Mouse (Mus musculus): Measurements from ENCODE around the gene Slc15a3. TPM values are rescaled to one million over a fixed set of nuclear protein-coding genes. Genes with fewer than 3 reads are reported as not detected.

The Slc15a3 gene
- 0.41 and 0.46 TPM in 2 replicates for polyA plus RNA-seq (2014; fragmentation: Nextera tagmentation; extraction: Ambion mirVana)

DNA sequence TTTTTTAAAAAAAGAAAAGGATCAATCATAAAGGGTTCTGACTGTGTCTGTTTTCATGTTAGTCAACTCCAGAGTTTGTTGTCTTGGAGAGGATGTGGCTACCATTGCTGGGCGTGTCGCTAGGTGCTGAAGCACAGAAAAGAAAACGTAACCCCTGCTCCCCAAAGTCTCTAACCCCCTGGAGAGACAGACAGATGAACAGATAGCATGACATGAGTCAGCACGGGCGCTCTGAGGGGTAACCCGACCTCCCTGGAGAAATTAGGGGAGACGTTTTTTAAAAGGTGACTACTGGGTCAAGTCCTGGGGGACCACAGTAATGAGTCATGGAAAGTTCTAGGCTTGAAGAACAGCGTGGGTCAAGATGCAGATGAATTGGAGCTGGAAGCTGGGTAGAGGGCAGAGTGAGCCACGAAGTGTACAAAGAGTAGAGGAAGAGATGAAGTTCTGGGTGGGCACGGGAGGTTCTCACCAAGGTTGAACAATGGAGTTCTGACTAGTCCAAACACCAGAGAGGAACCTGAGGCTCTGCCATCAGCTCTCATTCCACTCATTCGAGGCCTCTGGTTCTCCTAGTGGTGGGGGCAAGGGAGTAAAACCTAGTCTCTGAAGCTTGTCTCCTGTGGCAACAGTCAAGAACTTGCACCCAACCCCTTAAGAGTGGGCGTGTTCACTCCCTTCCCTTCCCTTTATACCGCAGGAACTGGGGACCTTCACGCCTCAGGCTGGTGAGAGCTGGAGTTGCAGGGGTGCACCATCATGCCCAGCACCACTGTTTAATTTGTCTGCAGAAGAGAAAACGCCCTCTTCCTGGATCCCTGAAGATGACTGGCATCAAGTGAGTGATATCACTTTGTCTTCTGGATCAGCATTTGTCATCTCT is at the start of gene Slc15a3:
Gene Slc15a3, plus strand, starts transcription at position 718 of the 883 bp plus-strand sequence.
- H3K36me3 ChIP-seq (ENCODE audit: insufficient read depth): no peaks in the 10 kb centered on the region
- H3K4me3 ChIP-seq (ENCODE audit: low read depth, low read length): no peak within 1 kb of the TSS
- TF ChIP-seq CTCF (IDR thresholded peaks at IDR 0.05; ENCODE audit: low read depth): no peak
- no peak for DNase-seq
- no peak within 1 kb of the TSS for H3K9ac ChIP-seq
- no peak for ATAC-seq (ENCODE audit: insufficient read depth)
- no peak within 1 kb of the TSS for H3K27ac ChIP-seq (ENCODE audit: low read depth)
- H3K27me3 ChIP-seq (ENCODE audit: insufficient read depth, low read length): no peaks in the 10 kb centered on the region; the same call in 1 of the 2 replicates
- no peak within 1 kb of the TSS for H3K4me2 ChIP-seq
- H3K4me1 ChIP-seq (ENCODE audit: insufficient read depth): no peaks in the 10 kb centered on the region
- no peaks in the 10 kb centered on the region for H3K9me3 ChIP-seq (ENCODE audit: low read depth, low read length)
- 69% methylated on average over 15 of the region's 15 CpGs for WGBS

GRCm38 (mm10) chr19:10790323-10790722 is 49.2 kb upstream of the Slc15a3 start:
- TF ChIP-seq CTCF (IDR thresholded peaks at IDR 0.05; ENCODE audit: low read depth): no peak
- no peak for DNase-seq
- H3K9me3 ChIP-seq (ENCODE audit: low read depth, low read length): no peaks in the 10 kb centered on the region
- no peak for ATAC-seq (ENCODE audit: insufficient read depth)
- no peak overlapping the region for H3K27ac ChIP-seq (ENCODE audit: low read depth)
- WGBS: 69% methylated on average over 9 of the region's 9 CpGs
- H3K9ac ChIP-seq: no peak overlapping the region
- H3K36me3 ChIP-seq (ENCODE audit: insufficient read depth): no peaks in the 10 kb centered on the region
- no peak overlapping the region for H3K4me2 ChIP-seq
- H3K27me3 ChIP-seq (ENCODE audit: insufficient read depth, low read length): no peaks in the 10 kb centered on the region
- no peak overlapping the region for H3K4me3 ChIP-seq (ENCODE audit: low read depth, low read length)
- no peaks in the 10 kb centered on the region for H3K4me1 ChIP-seq (ENCODE audit: insufficient read depth)

GRCm38 (mm10) chr19:10793044-10793443 is 46.5 kb upstream of the Slc15a3 start:
- DNase-seq (no peak), ATAC-seq (ENCODE audit: insufficient read depth) (no peak)
- Histone ChIP-seq H3K27ac (ENCODE audit: low read depth) (no peak overlapping the region), H3K4me3 (ENCODE audit: low read depth, low read length) (no peak overlapping the region), H3K4me2 (no peak overlapping the region), H3K4me1 (ENCODE audit: insufficient read depth) (no peaks in the 10 kb centered on the region), H3K36me3 (ENCODE audit: insufficient read depth) (no peaks in the 10 kb centered on the region), H3K9me3 (ENCODE audit: low read depth, low read length) (no peaks in the 10 kb centered on the region), H3K9ac (no peak overlapping the region), H3K27me3 (ENCODE audit: insufficient read depth, low read length) (no peaks in the 10 kb centered on the region)
- TF ChIP-seq CTCF (IDR thresholded peaks at IDR 0.05; ENCODE audit: low read depth): no peak
- 55% methylated on average over 3 of the region's 3 CpGs for WGBS

DNA sequence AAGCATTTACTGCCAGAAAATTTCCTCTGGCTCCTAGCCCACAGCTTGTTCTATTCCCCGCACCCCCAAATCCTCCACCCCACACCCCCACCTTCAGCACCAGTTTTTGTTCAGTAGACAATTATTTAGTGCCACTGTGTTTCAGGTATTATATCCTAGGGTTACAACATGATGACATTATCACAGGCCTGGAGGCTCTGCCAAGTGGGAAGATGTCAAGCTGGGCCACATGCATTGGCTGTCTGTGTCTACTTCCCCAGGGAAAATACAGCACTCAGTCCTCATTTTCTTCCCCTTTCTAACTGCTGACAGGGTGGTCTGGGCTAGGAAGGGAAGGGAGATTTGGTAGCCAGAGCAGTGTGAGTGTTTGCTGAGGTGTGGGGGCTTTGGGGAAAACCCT is 44.6 kb upstream of the Slc15a3 start:
- ATAC-seq (ENCODE audit: insufficient read depth): no peak

DNA sequence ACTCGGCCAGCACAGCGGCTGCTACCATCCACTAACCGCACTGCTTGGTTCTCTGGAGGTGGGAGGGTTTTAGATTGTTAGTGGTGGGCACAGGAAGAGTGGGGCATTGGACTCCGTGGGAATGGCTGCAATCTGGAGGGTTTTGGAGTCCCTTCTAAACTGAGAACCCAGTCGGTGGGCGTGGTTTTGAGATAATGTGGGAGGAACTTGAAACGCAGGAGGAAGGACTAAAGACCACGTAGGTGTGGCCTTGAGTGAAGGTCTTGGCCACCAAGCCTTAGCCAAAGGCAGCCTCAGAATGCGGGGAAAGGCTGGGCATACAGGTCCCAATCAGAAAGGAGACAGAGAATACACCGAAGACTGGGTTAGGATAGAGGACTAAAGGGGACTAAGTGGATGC is 41.0 kb upstream of the Slc15a3 start:
- TF ChIP-seq CTCF (IDR thresholded peaks at IDR 0.05; ENCODE audit: low read depth): no peak

More for the DNA sequence above, 44.6 kb upstream of the Slc15a3 start:
- WGBS: 68% methylated on average over 1 of the region's 1 CpGs
- no peak overlapping the region for H3K4me2 ChIP-seq
- no peak for TF ChIP-seq CTCF (IDR thresholded peaks at IDR 0.05; ENCODE audit: low read depth)
- no peak overlapping the region for H3K9ac ChIP-seq
- H3K4me3 ChIP-seq (ENCODE audit: low read depth, low read length): no peak overlapping the region
- no peak for DNase-seq
- no peaks in the 10 kb centered on the region for H3K36me3 ChIP-seq (ENCODE audit: insufficient read depth)
- no peaks in the 10 kb centered on the region for H3K9me3 ChIP-seq (ENCODE audit: low read depth, low read length)
- H3K27ac ChIP-seq (ENCODE audit: low read depth): no peak overlapping the region
- no peaks in the 10 kb centered on the region for H3K27me3 ChIP-seq (ENCODE audit: insufficient read depth, low read length)
- H3K4me1 ChIP-seq (ENCODE audit: insufficient read depth): no peaks in the 10 kb centered on the region

GRCm38 (mm10) chr19:10799155-10799554 is 40.4 kb upstream of the Slc15a3 start:
- WGBS: 89% methylated on average over 17 of the region's 17 CpGs
- Histone ChIP-seq H3K9me3 (ENCODE audit: low read depth, low read length) (no peaks in the 10 kb centered on the region), H3K4me1 (ENCODE audit: insufficient read depth) (no peaks in the 10 kb centered on the region), H3K36me3 (ENCODE audit: insufficient read depth) (no peaks in the 10 kb centered on the region), H3K27me3 (ENCODE audit: insufficient read depth, low read length) (no peaks in the 10 kb centered on the region), H3K4me2 (no peak overlapping the region), H3K9ac (no peak overlapping the region), H3K4me3 (ENCODE audit: low read depth, low read length) (no peak overlapping the region), H3K27ac (ENCODE audit: low read depth) (no peak overlapping the region)
- TF ChIP-seq CTCF (IDR thresholded peaks at IDR 0.05; ENCODE audit: low read depth): no peak
- ATAC-seq (ENCODE audit: insufficient read depth): no peak
- no peak for DNase-seq

More for the DNA sequence above, 41.0 kb upstream of the Slc15a3 start:
- Histone ChIP-seq H3K4me1 (ENCODE audit: insufficient read depth) (no peaks in the 10 kb centered on the region), H3K9me3 (ENCODE audit: low read depth, low read length) (no peaks in the 10 kb centered on the region), H3K36me3 (ENCODE audit: insufficient read depth) (no peaks in the 10 kb centered on the region), H3K4me3 (ENCODE audit: low read depth, low read length) (no peak overlapping the region), H3K4me2 (no peak overlapping the region), H3K27me3 (ENCODE audit: insufficient read depth, low read length) (no peaks in the 10 kb centered on the region), H3K9ac (no peak overlapping the region), H3K27ac (ENCODE audit: low read depth) (no peak overlapping the region)
- ATAC-seq (ENCODE audit: insufficient read depth): no peak
- WGBS: 61% methylated on average over 10 of the region's 10 CpGs
- DNase-seq: no peak

GRCm38 (mm10) chr19:10801070-10801469 is 38.5 kb upstream of the Slc15a3 start:
- no peaks in the 10 kb centered on the region for H3K36me3 ChIP-seq (ENCODE audit: insufficient read depth)
- no peak overlapping the region for H3K27ac ChIP-seq (ENCODE audit: low read depth)
- no peak overlapping the region for H3K4me2 ChIP-seq
- TF ChIP-seq CTCF (IDR thresholded peaks at IDR 0.05; ENCODE audit: low read depth): no peak
- 62% methylated on average over 6 of the region's 6 CpGs for WGBS
- no peaks in the 10 kb centered on the region for H3K9me3 ChIP-seq (ENCODE audit: low read depth, low read length)
- no peaks in the 10 kb centered on the region for H3K4me1 ChIP-seq (ENCODE audit: insufficient read depth)
- no peaks in the 10 kb centered on the region for H3K27me3 ChIP-seq (ENCODE audit: insufficient read depth, low read length)
- no peak overlapping the region for H3K9ac ChIP-seq
- no peak for DNase-seq
- no peak for ATAC-seq (ENCODE audit: insufficient read depth)
- H3K4me3 ChIP-seq (ENCODE audit: low read depth, low read length): no peak overlapping the region
